Mouse (Mus musculus) embryo, embryonic 10.5 days (tissue): ENCODE data around the gene Gm10300.
A peak's percentile ranks its signal among the peaks of the same experiment; 100 is the strongest.

Source experiments
- DNase-seq: peaks from one replicate; pipeline ENCODE4 v3.0.0-alpha.2; 2015; ENCODE audit warnings: low spot score

Gene Gm10300

GRCm38 (mm10) chr4:132051321-132052275 is 22.9 kb upstream of the Gm10300 start:
- DNase-seq: peak; percentile 33

GRCm38 (mm10) chr4:132057311-132057710 is 17.2 kb upstream of the Gm10300 start:
- DNase-seq: no peak

- no peak for DNase-seq
Measured at GRCm38 (mm10) chr4:132059541-132059940, 15.0 kb upstream of the Gm10300 start.

- DNase-seq: no peak
Measured at GRCm38 (mm10) chr4:132060040-132060832, 14.3 kb upstream of the Gm10300 start.

GRCm38 (mm10) chr4:132062289-132062688 is 12.2 kb upstream of the Gm10300 start:
- no peak for DNase-seq

GRCm38 (mm10) chr4:132062934-132063884 is 11.3 kb upstream of the Gm10300 start:
- no peak for DNase-seq

- DNase-seq: no peak
Measured at GRCm38 (mm10) chr4:132064550-132064949, 9.9 kb upstream of the Gm10300 start.

GRCm38 (mm10) chr4:132065578-132065977 is 8.9 kb upstream of the Gm10300 start:
- no peak for DNase-seq

GRCm38 (mm10) chr4:132066101-132066773 is 8.3 kb upstream of the Gm10300 start:
- no peak for DNase-seq

GRCm38 (mm10) chr4:132067112-132067937 is 7.2 kb upstream of the Gm10300 start:
- no peak for DNase-seq

- DNase-seq: no peak
Measured at GRCm38 (mm10) chr4:132067938-132068235, 6.6 kb upstream of the Gm10300 start.

GRCm38 (mm10) chr4:132071674-132072073 is 2.8 kb upstream of the Gm10300 start:
- DNase-seq: no peak

- DNase-seq: no peak
Measured at GRCm38 (mm10) chr4:132072156-132072555, 2.3 kb upstream of the Gm10300 start.

GRCm38 (mm10) chr4:132072946-132073345 is 1.6 kb upstream of the Gm10300 start:
- DNase-seq: no peak

- peak; percentile 94 for DNase-seq
Measured at GRCm38 (mm10) chr4:132074933-132075769, 654 bp downstream of the Gm10300 start, which contains the start of gene Epb41. Gene Epb41, minus strand, starts transcription at chr4:132075321.

GRCm38 (mm10) chr4:132075796-132076195 is 1.3 kb downstream of the Gm10300 start:
- no peak for DNase-seq

- peak; percentile 56 for DNase-seq
Measured at GRCm38 (mm10) chr4:132076480-132077405, 2.2 kb downstream of the Gm10300 start.

- DNase-seq: no peak
Measured at GRCm38 (mm10) chr4:132077445-132077844, 2.9 kb downstream of the Gm10300 start.
